Mouse (Mus musculus): ENCODE measurements around the gene Rpl10. TPM values are rescaled to one million over a fixed set of nuclear protein-coding genes. Genes with fewer than 3 reads are reported as not detected.

Gene Rpl10
- polyA plus RNA-seq, 1 experiment: 1,552 TPM

DNA sequence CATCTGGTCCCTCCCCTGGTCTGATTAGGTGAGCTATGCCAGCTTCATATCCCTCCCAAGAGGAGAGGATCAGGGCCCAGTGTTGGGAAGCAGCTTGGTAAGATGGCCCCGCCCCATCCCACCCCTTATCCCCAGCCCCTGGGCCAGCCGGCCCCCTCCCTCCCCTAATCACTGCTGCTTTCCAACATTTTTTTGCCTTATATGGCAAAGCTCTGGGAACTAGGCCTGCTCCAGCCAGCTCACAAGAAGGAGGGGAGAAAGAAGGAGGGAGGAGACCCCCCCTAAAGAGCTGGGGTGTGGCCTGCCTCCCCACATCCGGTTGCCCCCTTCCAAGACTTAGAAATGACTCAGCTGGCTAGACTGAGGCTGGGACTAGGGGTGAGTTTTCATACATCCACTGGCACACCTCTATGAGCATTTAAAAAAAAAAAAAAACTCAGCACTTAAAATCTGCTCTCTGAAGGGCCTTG is 26.0 kb upstream of the Rpl10 start:
- WGBS: 3% methylated on average over 3 of the region's 3 CpGs
- Histone ChIP-seq H3K27me3 (ENCODE audit: control insufficient read depth, insufficient read depth, low read length) (no peaks in the 10 kb centered on the region), H3K4me3 (ENCODE audit: control insufficient read depth, insufficient read depth, low read length) (peak overlapping the region; percentile 24), H3K4me1 (replicated peaks; ENCODE audit: control insufficient read depth, insufficient read depth, low read length) (peaks cover 24% of the 10 kb centered on the region), H3K36me3 (ENCODE audit: control insufficient read depth, insufficient read depth, low read length) (peaks cover 33% of the 10 kb centered on the region), H3K27ac (ENCODE audit: control insufficient read depth, insufficient read depth, low read length) (peak overlapping the region; percentile 88)
- peak; percentile 71 for DNase-seq
- TF ChIP-seq CTCF (IDR thresholded peaks at IDR 0.05; ENCODE audit: borderline replicate concordance, control insufficient read depth, extremely low read depth, insufficient read depth, low read length, poor library complexity) (no peak), POLR2A (IDR thresholded peaks at IDR 0.05; ENCODE audit: control insufficient read depth, extremely low read depth, insufficient read depth, low read length, poor library complexity) (no peak)

DNA sequence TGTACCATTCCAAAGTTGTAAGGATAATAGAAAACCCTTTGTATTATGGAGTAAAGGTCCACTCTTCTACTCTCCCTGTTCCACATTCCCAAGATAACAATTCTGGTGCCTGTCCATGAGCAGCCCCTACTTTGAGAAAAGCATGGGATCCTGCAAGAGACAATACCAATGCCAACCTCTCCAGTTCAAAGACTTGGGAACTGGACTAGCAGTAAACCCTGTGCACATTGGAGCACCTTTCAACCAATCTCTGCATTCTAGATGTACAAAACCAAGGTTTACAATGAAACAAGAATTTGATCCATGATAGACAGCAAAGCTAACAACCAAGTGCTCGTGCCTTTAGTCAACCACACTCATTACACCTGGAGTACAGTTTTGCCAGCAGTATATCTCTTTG is 25.5 kb upstream of the Rpl10 start:
- peaks cover 29% of the 10 kb centered on the region for H3K36me3 ChIP-seq (ENCODE audit: control insufficient read depth, insufficient read depth, low read length)
- peak overlapping the region; percentile 55; the same call in 1 of the 2 replicates for H3K27ac ChIP-seq (ENCODE audit: control insufficient read depth, insufficient read depth, low read length)
- H3K4me1 ChIP-seq (replicated peaks; ENCODE audit: control insufficient read depth, insufficient read depth, low read length): peaks cover 27% of the 10 kb centered on the region
- H3K27me3 ChIP-seq (ENCODE audit: control insufficient read depth, insufficient read depth, low read length): no peaks in the 10 kb centered on the region
- H3K4me3 ChIP-seq (ENCODE audit: control insufficient read depth, insufficient read depth, low read length): no peak overlapping the region
- DNase-seq: no peak
- 14% methylated on average over 1 of the region's 1 CpGs for WGBS
- TF ChIP-seq POLR2A (IDR thresholded peaks at IDR 0.05; ENCODE audit: control insufficient read depth, extremely low read depth, insufficient read depth, low read length, poor library complexity): no peak
- no peak for TF ChIP-seq CTCF (IDR thresholded peaks at IDR 0.05; ENCODE audit: borderline replicate concordance, control insufficient read depth, extremely low read depth, insufficient read depth, low read length, poor library complexity)

DNA sequence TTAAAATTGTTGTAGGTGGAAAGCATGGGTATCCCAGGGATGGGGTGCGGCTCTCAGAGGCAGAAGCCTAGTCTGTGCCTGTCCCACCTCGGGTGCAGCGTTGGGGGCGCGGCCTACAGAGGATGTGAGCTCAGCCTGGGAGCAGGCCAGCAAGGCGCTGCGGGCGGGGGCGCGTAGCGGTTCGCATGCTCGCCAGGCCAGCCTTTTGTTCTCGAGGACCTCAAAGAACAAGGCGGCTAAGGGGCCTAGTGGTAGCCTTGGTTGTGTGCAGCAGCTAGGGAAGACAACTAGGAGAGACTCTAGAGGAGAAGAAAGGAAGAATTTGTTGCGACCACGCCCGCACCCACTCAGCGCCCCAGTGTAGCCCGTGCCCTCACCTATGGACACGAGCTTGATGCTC is 24.9 kb upstream of the Rpl10 start:
- Histone ChIP-seq H3K27me3 (ENCODE audit: control insufficient read depth, insufficient read depth, low read length) (no peaks in the 10 kb centered on the region), H3K27ac (ENCODE audit: control insufficient read depth, insufficient read depth, low read length) (peak overlapping the region; percentile 75), H3K36me3 (ENCODE audit: control insufficient read depth, insufficient read depth, low read length) (peaks cover 23% of the 10 kb centered on the region), H3K4me3 (ENCODE audit: control insufficient read depth, insufficient read depth, low read length) (peak overlapping the region; percentile 78), H3K4me1 (replicated peaks; ENCODE audit: control insufficient read depth, insufficient read depth, low read length) (peaks cover 28% of the 10 kb centered on the region)
- peak; percentile 69 for DNase-seq
- no peak for TF ChIP-seq CTCF (IDR thresholded peaks at IDR 0.05; ENCODE audit: borderline replicate concordance, control insufficient read depth, extremely low read depth, insufficient read depth, low read length, poor library complexity)
- 0 out of 2 replicates have a peak, but pooled peaks have one; percentile 32 for TF ChIP-seq POLR2A (IDR thresholded peaks at IDR 0.05; ENCODE audit: control insufficient read depth, extremely low read depth, insufficient read depth, low read length, poor library complexity)
- WGBS: under 1% methylated on average over 21 of the region's 21 CpGs

DNA sequence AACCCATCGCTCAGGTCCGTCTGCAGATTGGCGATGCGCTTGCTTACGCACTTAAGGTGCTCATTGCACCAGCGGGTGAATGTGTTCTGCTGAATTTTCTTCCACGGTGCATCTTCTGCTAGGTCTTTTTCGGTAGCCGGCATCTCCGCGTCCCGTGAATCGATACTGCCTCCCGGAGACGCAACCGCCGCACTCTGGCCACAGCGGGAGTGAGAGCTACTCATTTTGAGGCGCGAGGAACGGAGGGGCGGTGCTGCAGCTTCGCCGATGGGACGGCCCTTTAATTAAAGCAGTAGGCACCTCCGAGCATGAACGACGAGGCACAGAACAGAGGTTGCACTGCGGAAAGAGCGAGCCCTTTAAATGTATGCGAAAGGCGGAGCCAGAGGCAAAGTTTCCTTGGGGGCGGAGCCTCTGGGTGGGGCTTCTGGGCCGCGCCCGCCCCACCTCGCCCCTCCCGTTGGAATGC is 24.4 kb upstream of the Rpl10 start:
- Histone ChIP-seq H3K4me3 (ENCODE audit: control insufficient read depth, insufficient read depth, low read length) (peak overlapping the region; percentile 78), H3K27me3 (ENCODE audit: control insufficient read depth, insufficient read depth, low read length) (no peaks in the 10 kb centered on the region), H3K4me1 (replicated peaks; ENCODE audit: control insufficient read depth, insufficient read depth, low read length) (peaks cover 28% of the 10 kb centered on the region), H3K27ac (ENCODE audit: control insufficient read depth, insufficient read depth, low read length) (peak overlapping the region; percentile 82), H3K36me3 (ENCODE audit: control insufficient read depth, insufficient read depth, low read length) (peaks cover 17% of the 10 kb centered on the region)
- DNase-seq: peak; percentile 80
- peak; percentile 93 for TF ChIP-seq POLR2A (IDR thresholded peaks at IDR 0.05; ENCODE audit: control insufficient read depth, extremely low read depth, insufficient read depth, low read length, poor library complexity)
- TF ChIP-seq CTCF (IDR thresholded peaks at IDR 0.05; ENCODE audit: borderline replicate concordance, control insufficient read depth, extremely low read depth, insufficient read depth, low read length, poor library complexity): no peak
- 3% methylated on average over 37 of the region's 38 CpGs for WGBS

DNA sequence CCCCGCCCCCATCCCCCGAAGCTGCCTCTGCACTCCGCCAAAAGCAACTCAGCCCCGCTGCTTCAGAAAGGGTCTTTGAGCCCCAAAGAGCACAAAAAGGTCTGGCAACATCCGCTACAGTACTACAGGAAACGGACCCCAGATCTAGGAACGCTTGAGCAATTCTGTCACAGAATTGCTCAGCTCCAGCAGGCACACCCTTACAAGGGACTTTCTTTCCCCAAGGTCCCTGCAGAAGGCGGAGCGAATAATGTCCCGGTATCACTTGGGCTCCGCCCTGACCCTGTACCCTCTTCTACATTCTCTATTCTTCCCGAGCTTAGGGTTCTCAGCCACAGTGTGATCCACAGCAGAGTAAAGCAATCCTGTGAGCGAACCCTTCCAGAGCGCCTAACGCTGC is 23.9 kb upstream of the Rpl10 start:
- TF ChIP-seq POLR2A (IDR thresholded peaks at IDR 0.05; ENCODE audit: control insufficient read depth, extremely low read depth, insufficient read depth, low read length, poor library complexity) (no peak), CTCF (IDR thresholded peaks at IDR 0.05; ENCODE audit: borderline replicate concordance, control insufficient read depth, extremely low read depth, insufficient read depth, low read length, poor library complexity) (no peak)
- peaks cover 28% of the 10 kb centered on the region for H3K4me1 ChIP-seq (replicated peaks; ENCODE audit: control insufficient read depth, insufficient read depth, low read length)
- H3K4me3 ChIP-seq (ENCODE audit: control insufficient read depth, insufficient read depth, low read length): peak overlapping the region; percentile 54
- H3K27ac ChIP-seq (ENCODE audit: control insufficient read depth, insufficient read depth, low read length): peak overlapping the region; percentile 82
- WGBS: 0% methylated on average over 14 of the region's 15 CpGs
- H3K27me3 ChIP-seq (ENCODE audit: control insufficient read depth, insufficient read depth, low read length): no peaks in the 10 kb centered on the region
- DNase-seq: no peak
- peaks cover 13% of the 10 kb centered on the region for H3K36me3 ChIP-seq (ENCODE audit: control insufficient read depth, insufficient read depth, low read length)

DNA sequence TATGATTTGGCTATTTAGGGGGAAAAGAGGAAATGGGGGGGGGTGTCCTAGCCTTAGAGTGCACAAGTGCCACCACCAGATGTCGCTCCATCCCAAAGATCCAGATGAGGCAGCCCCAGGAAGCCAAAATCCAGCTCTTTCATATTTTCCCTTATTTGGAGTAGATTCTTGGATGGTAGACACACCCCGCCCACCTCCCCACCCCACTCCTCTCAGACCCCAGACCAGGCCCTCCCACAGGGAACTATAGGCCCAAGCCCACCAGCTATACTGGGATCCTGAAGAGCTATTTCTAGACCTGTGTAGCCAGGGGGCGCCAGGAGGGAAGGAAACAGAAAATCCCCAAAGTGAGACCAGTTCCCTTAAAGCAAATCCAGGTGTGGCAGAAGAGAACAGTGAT is 22.0 kb upstream of the Rpl10 start:
- peak; percentile 67 for DNase-seq
- Histone ChIP-seq H3K27me3 (ENCODE audit: control insufficient read depth, insufficient read depth, low read length) (no peaks in the 10 kb centered on the region), H3K36me3 (ENCODE audit: control insufficient read depth, insufficient read depth, low read length) (no peaks in the 10 kb centered on the region), H3K27ac (ENCODE audit: control insufficient read depth, insufficient read depth, low read length) (peak overlapping the region; percentile 45; the same call in 1 of the 2 replicates), H3K4me1 (replicated peaks; ENCODE audit: control insufficient read depth, insufficient read depth, low read length) (peaks cover 15% of the 10 kb centered on the region; the same call in 1 of the 2 replicates), H3K4me3 (ENCODE audit: control insufficient read depth, insufficient read depth, low read length) (no peak overlapping the region; the same call in 1 of the 2 replicates)
- WGBS: 5% methylated on average over 3 of the region's 3 CpGs
- TF ChIP-seq CTCF (IDR thresholded peaks at IDR 0.05; ENCODE audit: borderline replicate concordance, control insufficient read depth, extremely low read depth, insufficient read depth, low read length, poor library complexity) (peak; percentile 59; the same call in 1 of the 2 replicates), POLR2A (IDR thresholded peaks at IDR 0.05; ENCODE audit: control insufficient read depth, extremely low read depth, insufficient read depth, low read length, poor library complexity) (no peak)
